In the genomic region with DNA sequence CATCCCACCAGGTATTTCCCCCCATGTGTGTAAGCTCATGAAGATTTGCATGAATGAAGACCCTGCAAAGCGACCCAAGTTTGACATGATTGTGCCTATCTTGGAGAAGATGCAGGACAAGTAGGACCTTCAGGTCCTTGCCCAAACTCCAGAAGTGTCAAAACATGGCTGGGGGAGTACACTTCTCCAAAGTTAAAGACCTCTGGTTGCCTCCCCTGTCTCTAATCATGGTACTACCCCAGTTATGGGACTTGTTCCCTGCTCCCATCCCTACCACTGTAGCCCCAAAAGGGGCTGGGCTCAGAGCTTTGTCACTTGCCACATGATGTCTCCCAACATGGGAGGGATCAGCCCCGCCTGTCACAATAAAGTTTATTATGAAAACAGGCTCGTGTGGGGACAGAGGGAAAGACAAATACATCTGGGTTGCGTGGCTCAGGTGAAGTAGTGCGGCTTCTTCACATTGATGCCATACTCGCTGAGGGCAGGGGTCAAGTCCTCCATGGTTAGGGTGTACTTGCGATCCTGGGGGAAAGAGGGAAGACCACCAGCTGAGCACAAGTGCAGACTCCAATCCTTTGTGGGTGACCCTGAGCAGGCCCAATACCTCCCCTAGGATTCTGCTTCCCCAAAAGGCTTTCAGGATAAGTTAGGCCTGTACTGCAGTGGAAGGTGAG, we compare ENCODE assay signal across 9 mouse cellular contexts. TPM values are rescaled to one million over a fixed set of nuclear protein-coding genes. Genes with fewer than 3 reads are reported as not detected.
DNase-seq lines count a peak whose midpoint lies in the region; ATAC-seq and TF ChIP-seq lines count a peak whose summit lies in the region.
"Not testable (repeated sequence)": the region's sequence is repeated elsewhere in the genome, so short reads cannot be mapped to it uniquely, and the experiment has no call there.
"Had no signal": no experiment of that assay in that cellular context is flagged by ENCODE, and none has a peak within 500 bp of the region (broad histone marks: within the 10 kb centered on the region; RNA-seq: fewer than 3 reads in every experiment).

No protein-coding gene starts in this region.

- H3K4me2 ChIP-seq in embryonic facial prominence, embryonic 14.5 days (ENCODE audit: low read depth, low read length), result peak overlapping the region; percentile 83; the same call in 1 of the 2 replicates
- peak overlapping the region; percentile 95; the same call in 1 of the 2 replicates for H3K4me2 ChIP-seq in intestine, postnatal 0 days (replicated peaks; ENCODE audit: low read depth)
- H3K4me2 ChIP-seq in liver, embryonic 12.5 days, result peak overlapping the region; percentile 89
- not testable (repeated sequence) for H3K4me2 ChIP-seq in midbrain, embryonic 11.5 days
- H3K4me2 ChIP-seq in stomach, embryonic 14.5 days (replicated peaks; ENCODE audit: low read depth, low read length), result 0 out of 2 replicates have a peak overlapping the region, but pooled peaks have one; percentile 75

- not testable (repeated sequence) for TF ChIP-seq CTCF in G1E (IDR thresholded peaks at IDR 0.05; ENCODE audit: low read depth, low read length); gastrocnemius, adult 2 months (IDR thresholded peaks at IDR 0.05); intestine, postnatal 0 days (IDR thresholded peaks at IDR 0.05; ENCODE audit: low read depth)

- H3K9ac ChIP-seq in embryonic facial prominence, embryonic 14.5 days (ENCODE audit: low read depth, low read length); intestine, postnatal 0 days (ENCODE audit: low read depth, low read length); midbrain, embryonic 11.5 days (ENCODE audit: low read length); stomach, embryonic 14.5 days (replicated peaks; ENCODE audit: low read depth, low read length): not testable (repeated sequence)
- peak overlapping the region; percentile 98 for H3K9ac ChIP-seq in liver, embryonic 12.5 days

- intact Hi-C loops in gastrocnemius, adult 2 months (cut with DNase I), result not testable (repeated sequence)

- not testable (repeated sequence) for ATAC-seq in G1E (ENCODE audit: extremely low read depth, insufficient number of reproducible peaks, low FRiP score, poor library complexity, severe bottlenecking); embryonic facial prominence, embryonic 14.5 days (ENCODE audit: low read depth); intestine, postnatal 0 days; liver, embryonic 12.5 days; midbrain, embryonic 11.5 days (ENCODE audit: low FRiP score); stomach, embryonic 14.5 days (ENCODE audit: insufficient number of reproducible peaks, insufficient read depth, low FRiP score, low read depth)

- not testable (repeated sequence) for DNase-seq in G1E (ENCODE audit: low spot score); embryonic facial prominence, embryonic 14.5 days (ENCODE audit: low spot score); gastrocnemius, adult 2 months; hindbrain, embryonic 10.5 days (ENCODE audit: low spot score)
- DNase-seq in midbrain, embryonic 11.5 days (ENCODE audit: low spot score, missing footprints), result peak; percentile 80

- 84% methylated on average over 7 of the region's 7 CpGs for WGBS in embryonic facial prominence, embryonic 14.5 days
- WGBS in hindbrain, embryonic 10.5 days, result 82% methylated on average over 7 of the region's 7 CpGs
- 75% methylated on average over 7 of the region's 7 CpGs for WGBS in intestine, postnatal 0 days
- WGBS in liver, embryonic 12.5 days (ENCODE audit: insufficient replicate concordance), result 79% methylated on average over 7 of the region's 7 CpGs
- whole genome bisulfite sequencing in midbrain, embryonic 11.5 days, result 88% methylated on average over 7 of the region's 7 CpGs
- 85% methylated on average over 7 of the region's 7 CpGs for WGBS in stomach, embryonic 14.5 days

- peaks cover 70% of the 10 kb centered on the region for H3K36me3 ChIP-seq in G1E (replicated peaks)
- H3K36me3 ChIP-seq in embryonic facial prominence, embryonic 14.5 days (ENCODE audit: control insufficient read depth, insufficient read depth, low read length), result peaks cover 49% of the 10 kb centered on the region
- peaks cover 52% of the 10 kb centered on the region for H3K36me3 ChIP-seq in hindbrain, embryonic 10.5 days
- H3K36me3 ChIP-seq in intestine, postnatal 0 days (ENCODE audit: control insufficient read depth, insufficient read depth), result peaks cover 46% of the 10 kb centered on the region
- peaks cover 59% of the 10 kb centered on the region for H3K36me3 ChIP-seq in liver, embryonic 12.5 days
- H3K36me3 ChIP-seq in midbrain, embryonic 11.5 days (ENCODE audit: control insufficient read depth, insufficient read depth, low read length), result peaks cover 14% of the 10 kb centered on the region
- H3K36me3 ChIP-seq in stomach, embryonic 14.5 days (ENCODE audit: control insufficient read depth, insufficient read depth, low read length), result peaks cover 25% of the 10 kb centered on the region

- H3K27me3 ChIP-seq in G1E (ENCODE audit: insufficient read depth, low read length); embryonic facial prominence, embryonic 14.5 days (replicated peaks; ENCODE audit: control insufficient read depth, insufficient read depth, low read length); hindbrain, embryonic 10.5 days (ENCODE audit: insufficient read depth, poor library complexity, severe bottlenecking); intestine, postnatal 0 days (replicated peaks; ENCODE audit: control insufficient read depth, insufficient read depth, low read length); liver, embryonic 12.5 days (replicated peaks); midbrain, embryonic 11.5 days (ENCODE audit: control insufficient read depth, insufficient read depth, low read length); stomach, embryonic 14.5 days (ENCODE audit: control insufficient read depth, insufficient read depth, low read length): not testable (repeated sequence)

- H3K4me3 ChIP-seq in G1E (ENCODE audit: low read depth, low read length), result peak overlapping the region; percentile 98; the same call in 1 of the 2 replicates
- not testable (repeated sequence) for H3K4me3 ChIP-seq in embryonic facial prominence, embryonic 14.5 days (ENCODE audit: low read depth, low read length); intestine, postnatal 0 days (ENCODE audit: low read depth, low read length); midbrain, embryonic 11.5 days (ENCODE audit: low read depth, low read length); stomach, embryonic 14.5 days (ENCODE audit: low read depth, low read length)
- H3K4me3 ChIP-seq in gastrocnemius, adult 2 months, result peak overlapping the region; percentile 90; the same call in 1 of the 2 replicates
- H3K4me3 ChIP-seq in hindbrain, embryonic 10.5 days, result peak overlapping the region; percentile 97; the same call in 1 of the 2 replicates
- H3K4me3 ChIP-seq in liver, embryonic 12.5 days, result peak overlapping the region; percentile 99

- not testable (repeated sequence) for H3K9me3 ChIP-seq in G1E (replicated peaks); embryonic facial prominence, embryonic 14.5 days (ENCODE audit: control insufficient read depth, low read length); hindbrain, embryonic 10.5 days; intestine, postnatal 0 days (ENCODE audit: control insufficient read depth); liver, embryonic 12.5 days (replicated peaks); midbrain, embryonic 11.5 days (ENCODE audit: control insufficient read depth, low read length); stomach, embryonic 14.5 days (ENCODE audit: control insufficient read depth, low read depth, low read length)

- not testable (repeated sequence) for H3K27ac ChIP-seq in embryonic facial prominence, embryonic 14.5 days (replicated peaks; ENCODE audit: low read depth, low read length); gastrocnemius, adult 2 months; hindbrain, embryonic 10.5 days; intestine, postnatal 0 days (ENCODE audit: low read depth, low read length); midbrain, embryonic 11.5 days (ENCODE audit: low read depth, low read length); stomach, embryonic 14.5 days (ENCODE audit: low read length)
- peak overlapping the region; percentile 91 for H3K27ac ChIP-seq in liver, embryonic 12.5 days

- peaks cover 69% of the 10 kb centered on the region for H3K4me1 ChIP-seq in G1E (ENCODE audit: insufficient read depth, low read depth, low read length)
- H3K4me1 ChIP-seq in embryonic facial prominence, embryonic 14.5 days (ENCODE audit: control insufficient read depth, insufficient read depth, low read length), result peaks cover 19% of the 10 kb centered on the region
- peaks cover 43% of the 10 kb centered on the region for H3K4me1 ChIP-seq in hindbrain, embryonic 10.5 days (replicated peaks)
- not testable (repeated sequence) for H3K4me1 ChIP-seq in intestine, postnatal 0 days (replicated peaks; ENCODE audit: control insufficient read depth, insufficient read depth, low read length)
- peaks cover 65% of the 10 kb centered on the region for H3K4me1 ChIP-seq in liver, embryonic 12.5 days
- H3K4me1 ChIP-seq in midbrain, embryonic 11.5 days (ENCODE audit: control insufficient read depth, insufficient read depth, low read length), result peaks cover 15% of the 10 kb centered on the region
- peaks cover 19% of the 10 kb centered on the region for H3K4me1 ChIP-seq in stomach, embryonic 14.5 days (ENCODE audit: control insufficient read depth, insufficient read depth, low read length)

RNA-seq across cellular contexts. Expression of a gene that starts 1.5 kb away (rescaled TPM):
- total RNA-seq in G1E (2014; fragmentation: Nextera tagmentation) (353 and 389 TPM in 2 replicates), G1E (2017) (202 and 540 TPM in 2 replicates)
- 263 and 330 TPM in 2 replicates for polyA plus RNA-seq in G1E (2012)
- polyA plus RNA-seq in embryonic facial prominence, embryonic 14.5 days (2014; fragmentation: Nextera tagmentation; extraction: Ambion mirVana), result 163 and 166 TPM in 2 replicates
- total RNA-seq in gastrocnemius, adult 2 months (2021), result 100 to 1,000 TPM in 1 of 2 experiments, 10 to 100 TPM in 1; 78.6 to 100 TPM
- polyA plus RNA-seq in hindbrain, embryonic 10.5 days (2016; fragmentation: Nextera tagmentation; extraction: Ambion mirVana), result 177 and 188 TPM in 2 replicates
- 164 and 168 TPM in 2 replicates for polyA plus RNA-seq in intestine, postnatal 0 days (2015; fragmentation: Nextera tagmentation; extraction: Ambion mirVana)
- 232 and 233 TPM in 2 replicates for polyA plus RNA-seq in liver, embryonic 12.5 days (2016; fragmentation: Nextera tagmentation; extraction: Ambion mirVana)
- 163 and 195 TPM in 2 replicates for polyA plus RNA-seq in midbrain, embryonic 11.5 days (2014; fragmentation: Nextera tagmentation; extraction: Ambion mirVana)
- 133 and 135 TPM in 2 replicates for polyA plus RNA-seq in stomach, embryonic 14.5 days (2014; fragmentation: Nextera tagmentation; extraction: Ambion mirVana)

RNA-seq across cellular contexts. Expression of a gene that starts 5.5 kb away (rescaled TPM):
- total RNA-seq in G1E (2014; fragmentation: Nextera tagmentation), result 51.5 and 69.0 TPM in 2 replicates
- 27.4 and 29.4 TPM in 2 replicates for total RNA-seq in G1E (2017)
- polyA plus RNA-seq in G1E (2012), result 30.4 and 35.1 TPM in 2 replicates
- 30.9 and 31.2 TPM in 2 replicates for polyA plus RNA-seq in embryonic facial prominence, embryonic 14.5 days (2014; fragmentation: Nextera tagmentation; extraction: Ambion mirVana)
- 10 to 100 TPM; 12.2 to 12.3 TPM for total RNA-seq in gastrocnemius, adult 2 months (2021)
- 33.6 and 36.2 TPM in 2 replicates for polyA plus RNA-seq in hindbrain, embryonic 10.5 days (2016; fragmentation: Nextera tagmentation; extraction: Ambion mirVana)
- 12.7 and 15.0 TPM in 2 replicates for polyA plus RNA-seq in intestine, postnatal 0 days (2015; fragmentation: Nextera tagmentation; extraction: Ambion mirVana)
- polyA plus RNA-seq in liver, embryonic 12.5 days (2016; fragmentation: Nextera tagmentation; extraction: Ambion mirVana), result 28.8 and 29.1 TPM in 2 replicates
- 41.2 and 45.0 TPM in 2 replicates for polyA plus RNA-seq in midbrain, embryonic 11.5 days (2014; fragmentation: Nextera tagmentation; extraction: Ambion mirVana)
- 39.0 and 40.2 TPM in 2 replicates for polyA plus RNA-seq in stomach, embryonic 14.5 days (2014; fragmentation: Nextera tagmentation; extraction: Ambion mirVana)

RNA-seq across cellular contexts. Expression of a gene that starts 6.3 kb away (rescaled TPM):
- total RNA-seq in G1E (2014; fragmentation: Nextera tagmentation), result 200 and 228 TPM in 2 replicates
- 89.3 and 99.4 TPM in 2 replicates for total RNA-seq in G1E (2017)
- 19.8 and 21.1 TPM in 2 replicates for polyA plus RNA-seq in G1E (2012)
- 418 and 440 TPM in 2 replicates for polyA plus RNA-seq in embryonic facial prominence, embryonic 14.5 days (2014; fragmentation: Nextera tagmentation; extraction: Ambion mirVana)
- total RNA-seq in gastrocnemius, adult 2 months (2021), result 10 to 100 TPM; 41.8 to 49.1 TPM
- 234 and 240 TPM in 2 replicates for polyA plus RNA-seq in hindbrain, embryonic 10.5 days (2016; fragmentation: Nextera tagmentation; extraction: Ambion mirVana)
- polyA plus RNA-seq in intestine, postnatal 0 days (2015; fragmentation: Nextera tagmentation; extraction: Ambion mirVana), result 173 and 178 TPM in 2 replicates
- polyA plus RNA-seq in liver, embryonic 12.5 days (2016; fragmentation: Nextera tagmentation; extraction: Ambion mirVana), result 149 and 159 TPM in 2 replicates
- 238 and 241 TPM in 2 replicates for polyA plus RNA-seq in midbrain, embryonic 11.5 days (2014; fragmentation: Nextera tagmentation; extraction: Ambion mirVana)
- 373 and 394 TPM in 2 replicates for polyA plus RNA-seq in stomach, embryonic 14.5 days (2014; fragmentation: Nextera tagmentation; extraction: Ambion mirVana)

RNA-seq across cellular contexts. Expression of a gene that starts 9.4 kb away (rescaled TPM):
- total RNA-seq in G1E (2014; fragmentation: Nextera tagmentation) (157 and 173 TPM in 2 replicates), G1E (2017) (67.3 and 72.9 TPM in 2 replicates)
- polyA plus RNA-seq in G1E (2012), result 48.8 and 49.0 TPM in 2 replicates
- 79.6 and 80.6 TPM in 2 replicates for polyA plus RNA-seq in embryonic facial prominence, embryonic 14.5 days (2014; fragmentation: Nextera tagmentation; extraction: Ambion mirVana)
- 10 to 100 TPM; 42.3 to 45.8 TPM for total RNA-seq in gastrocnemius, adult 2 months (2021)
- polyA plus RNA-seq in hindbrain, embryonic 10.5 days (2016; fragmentation: Nextera tagmentation; extraction: Ambion mirVana), result 57.8 and 59.2 TPM in 2 replicates
- 176 and 184 TPM in 2 replicates for polyA plus RNA-seq in intestine, postnatal 0 days (2015; fragmentation: Nextera tagmentation; extraction: Ambion mirVana)
- polyA plus RNA-seq in liver, embryonic 12.5 days (2016; fragmentation: Nextera tagmentation; extraction: Ambion mirVana), result 62.3 and 64.7 TPM in 2 replicates
- polyA plus RNA-seq in midbrain, embryonic 11.5 days (2014; fragmentation: Nextera tagmentation; extraction: Ambion mirVana), result 54.1 and 57.9 TPM in 2 replicates
- polyA plus RNA-seq in stomach, embryonic 14.5 days (2014; fragmentation: Nextera tagmentation; extraction: Ambion mirVana), result 79.9 and 80.2 TPM in 2 replicates

RNA-seq across cellular contexts. Expression of a gene that starts 44.8 kb away (rescaled TPM):
- total RNA-seq in G1E (2014; fragmentation: Nextera tagmentation), result not detected in 2 replicates
- total RNA-seq in G1E (2017), result 0.05 and 0.06 TPM in 2 replicates
- under 0.01 TPM in 1 of 2 replicates, not detected in the other for polyA plus RNA-seq in G1E (2012)
- polyA plus RNA-seq in embryonic facial prominence, embryonic 14.5 days (2014; fragmentation: Nextera tagmentation; extraction: Ambion mirVana), result 21.2 and 24.1 TPM in 2 replicates
- 1 to 10 TPM; 2.1 to 5.0 TPM for total RNA-seq in gastrocnemius, adult 2 months (2021)
- 9.3 and 13.4 TPM in 2 replicates for polyA plus RNA-seq in hindbrain, embryonic 10.5 days (2016; fragmentation: Nextera tagmentation; extraction: Ambion mirVana)
- 2.2 and 2.4 TPM in 2 replicates for polyA plus RNA-seq in intestine, postnatal 0 days (2015; fragmentation: Nextera tagmentation; extraction: Ambion mirVana)
- 1.9 and 2.0 TPM in 2 replicates for polyA plus RNA-seq in liver, embryonic 12.5 days (2016; fragmentation: Nextera tagmentation; extraction: Ambion mirVana)
- 10.7 and 12.7 TPM in 2 replicates for polyA plus RNA-seq in midbrain, embryonic 11.5 days (2014; fragmentation: Nextera tagmentation; extraction: Ambion mirVana)
- polyA plus RNA-seq in stomach, embryonic 14.5 days (2014; fragmentation: Nextera tagmentation; extraction: Ambion mirVana), result 18.7 and 20.5 TPM in 2 replicates
- total RNA-seq: megakaryocyte-erythroid progenitor cell, adult 5-6 weeks had no signal
